Mouse (Mus musculus) MEL (cell line): Measurements from ENCODE around the gene Gap43. TPM values are rescaled to one million over a fixed set of nuclear protein-coding genes. Genes with fewer than 3 reads are reported as not detected.

Experiments
- DNase-seq: peaks from one replicate; pipeline ENCODE4 v3.0.0; 2011; ENCODE audit warnings: low read depth, low spot score
- H3K27ac ChIP-seq: 2 replicates; pipeline ENCODE4 v1.5.1; 2012; ENCODE audit warnings: low read depth, mild to moderate bottlenecking, control low read depth, low read length, moderate library complexity; ENCODE audit not compliant: control insufficient read depth
- H3K27me3 ChIP-seq, 2 experiments: fragments of 150-350 bp in 1 of 2; sonication (generic) in 1 of 2; 2 replicates each; pipeline ENCODE4 v1.6.1; 2012; ENCODE audit warnings: low read length in 2 of 2, mild to moderate bottlenecking in 2 of 2, improper control_type of control experiment in 1 of 2, moderate library complexity in 1 of 2; ENCODE audit not compliant: insufficient read depth in 2 of 2, control insufficient read depth in 1 of 2
- H3K36me3 ChIP-seq, 2 experiments: 2 replicates each; pipeline ENCODE4 v1.6.1; 2012 to 2014; ENCODE audit warnings: low read length in 2 of 2, improper control_type of control experiment in 1 of 2, inconsistent platforms in 1 of 2, mild to moderate bottlenecking in 1 of 2; ENCODE audit not compliant: insufficient read depth in 2 of 2, control insufficient read depth in 1 of 2
- H3K4me1 ChIP-seq, 2 experiments: fragments of 150-350 bp in 1 of 2; sonication (generic) in 1 of 2; 2 replicates each; pipeline ENCODE4 v1.6.1; 2012; ENCODE audit warnings: low read length in 2 of 2, improper control_type of control experiment in 1 of 2, mild to moderate bottlenecking in 1 of 2; ENCODE audit not compliant: insufficient read depth in 2 of 2, control insufficient read depth in 1 of 2
- H3K4me3 ChIP-seq, 2 experiments: fragments of 150-350 bp in 1 of 2; sonication (generic) in 1 of 2; 2 replicates each; pipeline ENCODE4 v1.5.1; 2012; ENCODE audit warnings: low read depth in 2 of 2, low read length in 2 of 2, mild to moderate bottlenecking in 2 of 2, moderate library complexity in 2 of 2, control low read depth in 1 of 2, improper control_type of control experiment in 1 of 2; ENCODE audit not compliant: control insufficient read depth in 1 of 2, insufficient read depth in 1 of 2
- H3K79me2 ChIP-seq: 2 replicates; pipeline ENCODE4 v1.6.1; 2012; ENCODE audit warnings: mild to moderate bottlenecking, low read length, moderate library complexity; ENCODE audit not compliant: control insufficient read depth, poor library complexity, insufficient read depth
- H3K9ac ChIP-seq: 2 replicates; pipeline ENCODE4 v1.6.1; 2012; ENCODE audit warnings: low read depth, mild to moderate bottlenecking, control low read depth, low read length, moderate library complexity; ENCODE audit not compliant: control insufficient read depth, poor library complexity, severe bottlenecking
- H3K9me3 ChIP-seq: fragments of 150-350 bp; sonication (generic); replicated peaks from 2 replicates; pipeline ENCODE4 v1.6.1; 2012; ENCODE audit warnings: mild to moderate bottlenecking, low read length, improper control_type of control experiment, moderate library complexity; ENCODE audit not compliant: insufficient read depth
- BHLHE40 ChIP-seq: IDR thresholded peaks from 2 replicates; pipeline ENCODE4 v1.6.1; 2012; ENCODE audit warnings: low read depth, mild to moderate bottlenecking, inconsistent platforms, low read length, improper control_type of control experiment, borderline replicate concordance
- CHD2 ChIP-seq: IDR thresholded peaks from 2 replicates; pipeline ENCODE4 v1.6.1; 2011; ENCODE audit warnings: low read length, improper control_type of control experiment
- CTCF ChIP-seq, 3 experiments: IDR thresholded peaks in 2 of 3; conservative IDR thresholded peaks in 1 of 3; 2 replicates each; pipeline ENCODE4 v1.5.1; 2011 to 2012; ENCODE audit warnings: low read length in 3 of 3, low read depth in 2 of 3, mild to moderate bottlenecking in 2 of 3, improper control_type of control experiment in 1 of 3, inconsistent platforms in 1 of 3, mixed read lengths in 1 of 3, moderate library complexity in 1 of 3; ENCODE audit not compliant: control insufficient read depth in 1 of 3, insufficient read depth in 1 of 3, poor library complexity in 1 of 3, severe bottlenecking in 1 of 3
- ELF1 ChIP-seq: IDR thresholded peaks from 2 replicates; pipeline ENCODE4 v1.6.1; 2014; ENCODE audit warnings: low read depth, mild to moderate bottlenecking, inconsistent platforms, low read length, improper control_type of control experiment, moderate library complexity
- EP300 ChIP-seq, 2 experiments: IDR thresholded peaks; 2 replicates each; pipeline ENCODE4 v1.6.1; 2011; ENCODE audit warnings: improper control_type of control experiment in 2 of 2, low read length in 2 of 2, low read depth in 1 of 2, mild to moderate bottlenecking in 1 of 2
- HCFC1 ChIP-seq: IDR thresholded peaks from 2 replicates; pipeline ENCODE4 v1.6.1; 2012; ENCODE audit warnings: low read depth, mild to moderate bottlenecking, inconsistent platforms, low read length, improper control_type of control experiment, moderate library complexity
- MAFK ChIP-seq: IDR thresholded peaks from 2 replicates; pipeline ENCODE4 v1.6.1; 2011; ENCODE audit warnings: low read depth, mild to moderate bottlenecking, low read length, improper control_type of control experiment, borderline replicate concordance
- MAX ChIP-seq: IDR thresholded peaks from 2 replicates; pipeline ENCODE4 v1.6.1; 2011; ENCODE audit warnings: low read length, improper control_type of control experiment
- MXI1 ChIP-seq: IDR thresholded peaks from 2 replicates; pipeline ENCODE4 v1.6.1; 2011; ENCODE audit warnings: mild to moderate bottlenecking, low read depth, low read length, improper control_type of control experiment
- MYC ChIP-seq: IDR thresholded peaks from 2 replicates; pipeline ENCODE4 v1.6.1; 2011; ENCODE audit warnings: low read depth, mild to moderate bottlenecking, low read length, improper control_type of control experiment, moderate library complexity
- NRF1 ChIP-seq: IDR thresholded peaks from 2 replicates; pipeline ENCODE4 v1.6.1; 2014; ENCODE audit warnings: low read depth, mild to moderate bottlenecking, inconsistent platforms, low read length, improper control_type of control experiment, moderate library complexity; ENCODE audit not compliant: poor library complexity, insufficient read depth, severe bottlenecking
- POLR2AphosphoS2 ChIP-seq: IDR thresholded peaks from 2 replicates; pipeline ENCODE4 v1.6.1; 2011; ENCODE audit warnings: low read length, improper control_type of control experiment
- POLR2AphosphoS5 ChIP-seq: IDR thresholded peaks from 2 replicates; pipeline ENCODE4 v1.6.1; 2012; ENCODE audit warnings: low read depth, borderline replicate concordance, mild to moderate bottlenecking, inconsistent platforms, low read length, moderate library complexity, mixed read lengths
- SIN3A ChIP-seq: IDR thresholded peaks from 2 replicates; pipeline ENCODE4 v1.6.1; 2012; ENCODE audit warnings: low read length, improper control_type of control experiment, inconsistent platforms
- SMC3 ChIP-seq: IDR thresholded peaks from 2 replicates; pipeline ENCODE4 v1.6.1; 2011; ENCODE audit warnings: low read depth, low read length, improper control_type of control experiment
- TBP ChIP-seq: IDR thresholded peaks from 2 replicates; pipeline ENCODE4 v1.8.0; 2011; ENCODE audit warnings: low read depth, low read length, improper control_type of control experiment
- USF1 ChIP-seq: IDR thresholded peaks from 2 replicates; pipeline ENCODE4 v1.6.1; 2014; ENCODE audit warnings: low read depth, mild to moderate bottlenecking, inconsistent platforms, low read length, improper control_type of control experiment, moderate library complexity
- USF2 ChIP-seq, 2 experiments: IDR thresholded peaks; 2 replicates each; pipeline ENCODE4 v1.6.1; 2011 to 2012; ENCODE audit warnings: improper control_type of control experiment in 2 of 2, low read length in 2 of 2, borderline replicate concordance in 1 of 2, inconsistent platforms in 1 of 2, low read depth in 1 of 2, mild to moderate bottlenecking in 1 of 2; ENCODE audit not compliant: insufficient read depth in 1 of 2
- ZKSCAN1 ChIP-seq: IDR thresholded peaks from 2 replicates; pipeline ENCODE4 v1.6.1; 2012; ENCODE audit warnings: low read depth, mild to moderate bottlenecking, inconsistent platforms, low read length, improper control_type of control experiment, moderate library complexity
- ZMIZ1 ChIP-seq: IDR thresholded peaks from 2 replicates; pipeline ENCODE4 v1.6.1; 2012; ENCODE audit warnings: low read depth, mild to moderate bottlenecking, inconsistent platforms, low read length, improper control_type of control experiment, moderate library complexity
- polyA plus RNA-seq, 2 experiments: library from polyadenylated mRNA; stranded (reverse) in 1 of 2; unstranded in 1 of 2; fragments of >175 nt in 1 of 2; fragments of >200 nt in 1 of 2; gene quantifications; 2 replicates each; pipeline versions ENCODE4 v1.2.1 to v1.2.4; 2012; ENCODE audit warnings: low replicate concordance in 2 of 2, low read depth in 1 of 2; ENCODE audit not compliant: insufficient read length in 2 of 2, insufficient read depth in 1 of 2, missing spikeins in 1 of 2
- total RNA-seq: library from RNA; depleted of rRNA; stranded (reverse); fragments of 300-350 nt; gene quantifications from 2 replicates; pipeline ENCODE4 v1.2.3, GENCODE M21; 2012

Gap43 gene
- total and polyA plus RNA-seq, 3 experiments: not detected

DNA sequence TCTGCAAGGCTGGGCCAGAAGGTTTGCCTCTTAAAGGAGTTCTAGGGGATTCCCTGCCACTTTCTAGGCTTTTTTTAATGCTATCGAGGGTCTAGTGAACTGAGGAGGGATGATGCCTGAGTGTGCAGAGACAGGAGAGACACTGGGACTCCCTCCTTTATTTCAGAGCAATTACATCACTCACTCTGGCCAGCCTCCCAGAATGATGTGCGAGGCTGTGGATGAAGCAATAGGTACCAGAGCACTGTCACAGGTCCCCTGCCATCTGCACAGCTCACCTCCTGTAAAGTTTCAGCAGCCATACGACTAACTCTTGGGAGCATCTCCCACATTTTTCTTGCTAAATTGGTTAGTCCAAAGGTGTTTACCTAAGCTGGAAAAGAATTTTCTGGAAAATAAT, 40.2 kb upstream of the Gap43 start:
- Histone ChIP-seq H3K4me3 (no peak overlapping the region), H3K27ac (no peak overlapping the region), H3K9ac (no peak overlapping the region), H3K27me3 (no peaks in the 10 kb centered on the region), H3K4me1 (no peaks in the 10 kb centered on the region), H3K79me2 (no peaks in the 10 kb centered on the region), H3K9me3 (no peaks in the 10 kb centered on the region), H3K36me3 (no peaks in the 10 kb centered on the region)
- TF ChIP-seq SIN3A (no peak), USF1 (no peak), POLR2AphosphoS5 (no peak), EP300 (IDR thresholded peaks at IDR 0.05; ENCODE audit: low read depth in 1 of 2, low read length in 2 of 2) (no peak), HCFC1 (no peak), ZKSCAN1 (no peak), USF2 (IDR thresholded peaks at IDR 0.05; ENCODE audit: borderline replicate concordance in 1 of 2, insufficient read depth in 1 of 2, low read depth in 1 of 2, low read length in 2 of 2) (no peak), MXI1 (no peak), MAX (no peak), NRF1 (no peak), ZMIZ1 (no peak)
- DNase-seq: no peak

DNA sequence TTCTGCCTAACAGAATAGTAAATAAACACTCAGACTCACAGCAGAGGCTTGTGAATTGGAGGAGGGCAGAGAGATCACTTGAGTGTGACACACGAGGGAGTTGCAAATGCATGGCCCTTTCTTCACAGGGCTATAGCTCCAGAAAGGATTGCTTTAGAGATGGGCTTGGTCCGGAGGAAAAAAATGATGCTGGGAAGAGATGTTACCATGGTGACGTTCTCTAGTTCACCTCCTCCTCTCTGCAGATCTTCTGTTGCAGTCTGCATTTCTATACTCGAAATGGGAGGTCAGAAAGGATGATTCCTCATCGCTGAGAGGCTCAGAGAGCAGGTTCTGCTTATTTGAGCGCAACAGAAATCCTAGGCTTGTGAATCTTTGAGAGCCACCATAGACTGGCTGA, 29.7 kb upstream of the Gap43 start:
- H3K4me3 ChIP-seq: no peak overlapping the region
- no peaks in the 10 kb centered on the region for H3K9me3 ChIP-seq
- no peak for TF ChIP-seq HCFC1
- TF ChIP-seq MYC: no peak
- TF ChIP-seq SMC3: no peak
- TF ChIP-seq POLR2AphosphoS2: no peak
- TF ChIP-seq MXI1: no peak
- TF ChIP-seq TBP: no peak
- TF ChIP-seq MAFK: no peak
- TF ChIP-seq ELF1: no peak
- TF ChIP-seq CTCF (IDR thresholded peaks at IDR 0.05 in 2 of 3, conservative IDR thresholded peaks at IDR 0.05 in 1 of 3; ENCODE audit: control insufficient read depth in 1 of 3, insufficient read depth in 1 of 3, low read depth in 2 of 3, low read length in 3 of 3, poor library complexity in 1 of 3, severe bottlenecking in 1 of 3): no peak
- no peak for TF ChIP-seq MAX
- TF ChIP-seq CHD2: no peak
- no peak for TF ChIP-seq BHLHE40
- H3K9ac ChIP-seq: no peak overlapping the region
- DNase-seq: no peak
- no peaks in the 10 kb centered on the region for H3K79me2 ChIP-seq
- H3K36me3 ChIP-seq: no peaks in the 10 kb centered on the region
- no peaks in the 10 kb centered on the region for H3K4me1 ChIP-seq
- H3K27ac ChIP-seq: no peak overlapping the region
- H3K27me3 ChIP-seq: no peaks in the 10 kb centered on the region
